Mouse (Mus musculus) CD8-positive naive resting alpha-beta T cell, adult 2 months (primary cell): ENCODE measurements at regions not wholly inside any gene's neighbourhood (a gene's known extent, or its start where the extent isn't known, plus 50 kb on each side); places are given as distances from the start of the nearest gene placed in this dataset.

Source experiments
- DNase-seq, 2 experiments: peaks; one replicate each; pipeline ENCODE4 v3.0.0; 2022; ENCODE audit warnings: low read depth in 2 of 2, low spot score in 2 of 2

DNA sequence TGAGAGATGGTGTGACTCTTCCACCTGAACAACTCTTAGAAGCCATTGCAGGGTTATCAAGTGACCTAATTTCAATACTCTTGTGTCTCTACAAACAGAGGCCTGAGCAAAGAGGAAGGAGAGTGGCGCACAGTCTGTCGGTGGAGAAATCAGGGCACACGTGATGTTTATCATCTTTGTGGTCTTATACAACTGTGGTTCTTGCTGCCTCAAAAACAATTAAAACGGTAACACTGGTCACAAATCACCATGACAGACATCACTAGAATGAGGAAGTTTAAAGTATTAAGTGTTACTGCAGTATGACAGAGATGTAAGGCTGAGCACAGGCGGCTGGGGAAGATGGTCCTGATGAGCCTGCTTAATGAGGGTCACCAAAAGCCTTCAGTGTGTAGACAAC is 73.6 kb downstream of the Sdc1 start:
- DNase-seq: no peak

DNA sequence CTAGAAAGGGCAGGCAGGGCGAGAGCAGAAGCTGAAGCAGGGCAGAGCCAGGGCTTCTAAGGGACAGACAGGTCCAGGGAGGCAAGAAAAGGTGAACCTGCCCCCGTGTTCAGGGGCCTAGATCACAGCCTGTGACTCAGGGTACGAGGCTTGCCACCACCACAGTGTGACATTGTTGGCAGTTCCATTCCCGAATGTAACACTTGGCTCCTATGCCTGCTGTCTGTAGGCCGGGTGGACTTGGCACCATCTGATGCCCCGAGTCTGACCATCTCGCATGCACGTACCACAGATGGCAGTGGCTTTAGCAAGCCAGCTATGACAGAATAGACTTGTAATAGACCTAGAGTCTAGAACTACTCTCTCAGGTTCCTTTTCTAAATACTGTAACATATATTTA is 74.3 kb downstream of the Sdc1 start:
- DNase-seq: no peak

DNA sequence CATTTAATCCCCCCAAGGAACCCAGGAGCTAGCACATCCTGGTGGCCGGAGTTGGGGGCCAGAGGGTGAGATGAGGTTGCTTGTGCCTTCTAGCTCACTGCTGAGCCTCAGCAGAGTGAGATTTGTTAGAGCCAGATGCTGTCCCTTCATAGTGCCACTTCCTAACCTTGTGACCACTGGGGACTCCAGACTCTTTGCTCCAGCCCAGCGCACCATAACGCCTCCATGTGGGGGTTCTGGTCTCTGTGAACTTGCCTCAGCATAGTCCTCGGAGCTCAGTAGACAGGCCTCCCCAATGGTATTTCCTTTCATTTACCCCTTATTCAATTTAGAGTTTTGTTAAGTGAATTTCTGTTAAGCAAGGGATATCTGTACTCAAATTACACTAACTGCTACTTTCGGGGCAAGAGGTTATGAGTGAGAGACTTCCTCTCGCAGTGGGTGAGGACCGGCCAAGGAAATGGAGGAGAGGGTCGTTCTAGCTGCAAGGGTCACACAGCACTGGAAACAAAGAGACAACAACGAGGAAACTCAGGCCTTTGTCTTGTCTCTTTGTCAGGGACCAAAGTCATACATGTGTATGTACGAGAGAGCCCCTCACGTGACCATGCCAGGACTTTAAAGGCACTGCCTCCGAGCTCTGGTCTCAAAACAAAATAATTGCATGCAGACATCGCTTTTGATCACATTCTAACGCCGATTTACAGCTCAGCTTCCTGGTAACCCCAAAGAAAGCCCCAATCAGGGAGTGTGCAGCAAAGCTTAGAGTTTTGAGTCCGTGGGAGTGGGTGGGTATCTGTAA is 74.8 kb upstream of the Laptm4a start:
- peak in 1 of 2 experiments; percentile 30 for DNase-seq

DNA sequence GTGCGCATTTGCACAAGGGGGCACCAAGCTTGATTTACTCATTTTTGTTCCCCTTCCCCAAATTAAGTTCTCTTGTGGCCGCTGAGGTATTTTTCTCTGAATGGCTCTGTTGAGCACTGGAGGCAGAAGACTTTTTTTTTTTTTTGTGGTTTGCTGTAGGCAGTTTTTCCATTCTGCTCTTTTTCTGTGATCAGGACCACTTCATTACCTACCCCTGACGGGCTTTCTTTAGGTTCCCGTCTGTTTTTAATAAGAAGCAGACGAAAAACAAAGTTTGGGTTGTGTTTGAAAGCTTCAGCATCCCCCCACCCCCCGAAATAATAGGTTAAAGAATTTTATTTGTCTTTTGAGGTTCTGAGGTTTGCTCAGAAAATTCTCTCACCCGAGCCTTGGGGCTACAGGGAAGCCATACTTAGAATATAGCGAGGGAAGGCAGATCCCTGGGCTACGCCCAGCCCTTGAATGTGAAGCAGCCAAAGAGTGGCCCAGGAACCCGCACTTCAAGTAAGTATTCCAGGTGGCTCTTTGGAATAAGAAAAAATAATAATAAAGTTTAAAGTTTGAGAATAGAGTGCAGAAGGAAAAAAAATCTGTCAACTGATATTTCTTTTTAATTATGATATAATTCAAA is 74.1 kb upstream of the Laptm4a start:
- DNase-seq: no peak

DNA sequence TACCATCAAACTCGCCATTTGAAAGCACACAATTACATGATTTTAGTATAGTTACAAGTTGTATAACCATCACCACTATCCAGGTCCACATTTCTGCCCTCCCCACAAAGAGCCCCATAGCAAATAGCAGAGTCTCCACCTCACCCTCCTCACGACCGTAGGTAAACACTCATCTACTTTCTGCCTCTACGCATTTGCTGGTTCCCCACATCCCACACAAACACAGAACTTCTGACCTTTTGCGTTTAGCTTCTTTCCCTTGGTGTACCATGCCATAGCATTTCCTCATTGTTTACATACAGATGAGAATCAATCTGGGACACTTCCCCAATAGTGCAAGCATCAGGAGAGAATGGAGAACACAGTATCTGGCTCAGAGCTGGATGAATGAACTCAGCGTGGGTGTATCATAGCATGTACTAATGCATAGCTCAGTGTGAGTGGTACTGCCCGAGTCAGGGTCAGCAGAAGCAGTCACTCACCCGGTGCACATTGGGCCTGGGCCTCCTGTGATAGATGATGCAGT is 73.5 kb upstream of the Laptm4a start:
- DNase-seq: no peak

DNA sequence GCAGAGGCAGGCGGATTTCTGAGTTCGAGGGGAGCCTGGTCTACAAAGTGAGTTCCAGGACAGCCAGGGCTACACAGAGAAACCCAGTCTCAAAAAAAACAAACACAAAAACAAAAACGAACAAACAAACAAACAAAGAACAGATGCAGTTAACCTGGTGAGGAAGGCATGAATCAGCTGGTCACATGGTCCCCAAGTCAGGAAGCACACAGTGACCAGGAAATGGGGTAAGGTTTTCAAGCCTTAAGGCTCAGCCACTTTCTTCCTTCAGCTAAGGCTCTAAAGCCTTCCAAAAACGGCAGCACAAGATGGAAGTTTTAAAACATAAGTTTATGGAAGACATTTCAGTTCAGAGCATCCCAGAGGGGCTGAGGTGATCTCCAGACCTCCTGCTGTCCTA is 67.6 kb upstream of the Laptm4a start:
- DNase-seq: no peak

- DNase-seq: no peak
These were observed 67.1 kb upstream of the Laptm4a start for GRCm38 (mm10) chr12:8854401-8854800.

DNA sequence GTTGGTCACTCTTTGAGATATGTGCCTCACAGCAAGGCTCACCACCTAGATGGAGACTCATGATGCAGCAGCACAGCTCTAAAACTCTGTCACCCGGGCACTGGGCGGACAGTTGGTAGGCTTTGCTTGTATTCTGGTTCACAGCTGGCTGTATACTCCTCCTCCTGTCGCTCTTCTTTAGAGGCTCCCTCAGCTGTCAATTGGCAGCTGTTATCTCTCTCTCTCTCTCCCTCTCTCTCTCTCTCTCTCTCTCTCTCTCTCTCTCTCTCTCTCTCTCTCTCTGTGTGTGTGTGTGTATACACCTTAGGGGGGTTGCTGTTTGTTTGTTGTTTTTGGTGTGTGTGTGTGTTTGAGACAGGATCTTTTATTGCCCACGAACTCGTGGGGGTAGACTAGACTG is 66.3 kb upstream of the Laptm4a start:
- no peak for DNase-seq

DNA sequence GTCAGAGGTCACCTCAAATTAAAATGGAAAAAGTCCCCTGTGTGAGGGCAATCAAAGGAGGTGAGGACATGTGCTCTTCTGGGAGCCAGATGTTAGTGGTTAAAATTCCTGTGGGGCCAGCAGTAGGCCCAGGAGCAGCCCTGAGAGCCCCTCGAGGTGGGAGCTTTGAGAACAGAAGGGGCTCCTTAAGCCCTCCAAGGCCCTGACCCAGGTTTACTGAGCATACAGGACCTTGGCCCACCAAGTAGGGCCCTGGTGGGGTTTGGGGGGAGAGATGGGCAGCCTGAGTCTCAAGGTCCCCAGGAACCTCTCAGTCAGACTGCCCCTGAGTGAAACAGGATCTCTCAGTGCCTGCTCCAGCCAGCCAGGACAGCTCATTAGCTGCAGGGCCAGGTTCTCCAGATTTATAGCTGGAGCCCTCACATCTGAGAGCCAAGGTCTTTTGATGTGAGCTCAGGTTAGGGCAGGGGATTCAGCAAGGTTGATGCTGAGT is 65.4 kb upstream of the Laptm4a start:
- no peak for DNase-seq

- DNase-seq: no peak
These were observed 64.2 kb upstream of the Laptm4a start for GRCm38 (mm10) chr12:8857308-8857707.

DNA sequence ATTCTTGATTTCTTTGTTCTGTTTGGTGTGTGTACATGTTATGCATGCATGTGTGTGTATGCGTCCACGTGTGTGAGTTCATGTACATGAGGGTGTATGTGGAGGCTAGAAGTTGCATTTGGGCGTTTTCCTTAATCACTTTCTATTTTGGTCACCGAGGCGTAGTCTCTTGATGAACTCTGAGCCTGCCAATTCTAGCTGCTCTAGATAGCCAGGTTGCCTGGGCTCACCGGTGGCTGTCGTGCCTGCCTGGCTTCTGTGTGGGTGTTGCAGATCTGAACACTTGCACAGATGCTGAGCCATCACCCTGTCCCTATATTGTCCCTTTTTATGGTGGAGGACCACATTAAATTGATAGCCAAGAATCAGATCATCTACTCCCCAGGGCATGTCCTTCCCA is 62.7 kb upstream of the Laptm4a start:
- DNase-seq: no peak

GRCm38 (mm10) chr12:8859588-8859987 is 61.9 kb upstream of the Laptm4a start:
- no peak for DNase-seq

DNA sequence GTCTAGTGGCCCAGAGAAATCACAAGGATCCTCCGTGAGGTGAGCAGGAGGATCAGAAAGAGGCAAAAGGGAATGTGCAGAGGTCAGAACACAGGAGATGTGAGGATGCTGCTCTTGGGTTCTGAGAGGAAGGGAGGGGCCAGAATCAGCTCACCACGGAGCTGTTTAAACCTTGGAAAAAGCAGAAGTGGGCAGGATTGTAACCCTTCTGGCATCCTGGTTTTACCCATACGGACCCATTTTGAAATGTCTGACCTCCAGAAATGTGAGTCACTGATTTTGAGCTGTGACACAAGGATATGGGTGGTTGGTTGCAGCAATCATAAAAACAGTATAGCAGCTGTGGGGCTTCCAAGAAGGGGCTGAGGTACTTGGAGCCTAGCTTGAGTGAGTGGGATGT is 56.6 kb upstream of the Laptm4a start:
- no peak for DNase-seq

DNA sequence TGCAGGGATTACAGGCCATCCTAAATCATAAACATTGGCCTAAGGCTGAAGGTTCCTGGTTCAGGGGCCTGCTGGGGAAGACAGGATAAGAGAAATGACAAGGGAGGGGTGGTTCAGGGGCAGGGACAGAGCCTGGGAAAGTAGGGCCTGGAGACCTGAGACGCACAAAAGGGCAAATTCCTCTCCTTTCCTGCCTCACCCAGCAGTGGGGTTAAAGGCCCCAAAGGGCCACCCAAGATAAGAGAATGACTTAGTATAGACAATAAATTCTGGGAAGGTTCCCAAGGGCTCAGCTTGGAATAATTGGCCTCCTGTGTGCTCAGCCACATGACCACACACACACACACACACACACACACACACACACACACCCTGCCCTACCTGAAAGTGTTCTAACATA is 56.2 kb upstream of the Laptm4a start:
- DNase-seq: no peak

GRCm38 (mm10) chr12:8867104-8867503 is 54.4 kb upstream of the Laptm4a start:
- no peak for DNase-seq

GRCm38 (mm10) chr12:8868690-8869089 is 52.8 kb upstream of the Laptm4a start:
- no peak for DNase-seq

DNA sequence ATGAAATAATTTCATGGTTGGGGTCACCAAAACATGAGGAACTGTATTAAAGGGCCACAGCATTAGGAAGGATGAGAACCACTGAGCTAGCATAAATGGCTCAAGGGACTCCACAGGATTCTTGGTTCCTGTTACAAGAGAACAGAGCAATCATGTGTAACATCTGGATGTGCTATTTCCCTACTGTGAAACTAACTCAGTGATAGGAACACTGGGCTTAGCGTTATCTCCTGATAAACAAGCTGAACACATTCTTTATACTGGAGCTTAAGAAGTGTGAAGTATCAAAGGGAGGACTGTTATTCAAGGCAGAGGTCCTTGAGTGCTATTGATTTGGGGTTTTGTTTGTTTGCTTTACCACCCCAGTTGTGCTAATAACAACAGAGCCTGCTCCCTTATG is 52.3 kb upstream of the Laptm4a start:
- DNase-seq: no peak
